Mouse (Mus musculus): ENCODE results near the gene Gimap1.

Gimap1 gene

GRCm38 (mm10) chr6:48747091-48747966, 8.5 kb downstream of the Gimap1 start:
- DNase-seq (ENCODE audit: low read depth, low spot score) = peak; percentile 79
- H3K36me3 ChIP-seq (ENCODE audit: control insufficient read depth, insufficient read depth, low read length, poor library complexity, severe bottlenecking) = peaks cover 13% of the 10 kb centered on the region
- H3K27me3 ChIP-seq (ENCODE audit: control insufficient read depth, insufficient read depth, low read length, poor library complexity, severe bottlenecking) = no peaks in the 10 kb centered on the region

- peaks cover 9% of the 10 kb centered on the region for H3K36me3 ChIP-seq (ENCODE audit: control insufficient read depth, insufficient read depth, low read length, poor library complexity, severe bottlenecking)
- DNase-seq (ENCODE audit: low read depth, low spot score) = no peak
- no peaks in the 10 kb centered on the region for H3K27me3 ChIP-seq (ENCODE audit: control insufficient read depth, insufficient read depth, low read length, poor library complexity, severe bottlenecking)
Observed at GRCm38 (mm10) chr6:48763567-48764270, 24.9 kb downstream of the Gimap1 start.

DNA sequence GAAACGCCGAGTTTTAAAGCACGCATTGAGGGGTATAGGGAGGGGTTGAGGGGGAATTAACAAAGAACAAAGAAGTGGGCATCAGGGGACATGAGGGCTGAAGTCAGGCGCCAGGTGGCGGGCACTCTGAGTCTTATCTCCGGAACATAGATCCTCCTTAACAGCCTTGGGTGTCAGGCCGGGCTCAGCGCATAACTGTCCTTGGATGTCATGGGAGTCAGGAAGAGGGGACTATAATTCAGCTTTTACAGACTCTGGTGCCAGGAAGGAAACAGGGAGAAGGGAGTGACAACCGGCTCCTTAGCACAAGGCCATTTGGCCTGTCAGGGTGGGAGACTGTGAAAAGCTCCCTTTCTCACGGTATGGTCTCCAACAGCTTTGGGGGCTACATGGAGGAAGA, 25.6 kb downstream of the Gimap1 start:
- Histone ChIP-seq H3K36me3 (ENCODE audit: control insufficient read depth, insufficient read depth, low read length, poor library complexity, severe bottlenecking) (peaks cover 9% of the 10 kb centered on the region), H3K27me3 (ENCODE audit: control insufficient read depth, insufficient read depth, low read length, poor library complexity, severe bottlenecking) (no peaks in the 10 kb centered on the region)
- no peak for DNase-seq (ENCODE audit: low read depth, low spot score)

- DNase-seq (ENCODE audit: low read depth, low spot score) = peak; percentile 60
- Histone ChIP-seq H3K27me3 (ENCODE audit: control insufficient read depth, insufficient read depth, low read length, poor library complexity, severe bottlenecking) (no peaks in the 10 kb centered on the region), H3K36me3 (ENCODE audit: control insufficient read depth, insufficient read depth, low read length, poor library complexity, severe bottlenecking) (peaks cover 9% of the 10 kb centered on the region)
Observed at GRCm38 (mm10) chr6:48768178-48768869, 29.5 kb downstream of the Gimap1 start.

DNA sequence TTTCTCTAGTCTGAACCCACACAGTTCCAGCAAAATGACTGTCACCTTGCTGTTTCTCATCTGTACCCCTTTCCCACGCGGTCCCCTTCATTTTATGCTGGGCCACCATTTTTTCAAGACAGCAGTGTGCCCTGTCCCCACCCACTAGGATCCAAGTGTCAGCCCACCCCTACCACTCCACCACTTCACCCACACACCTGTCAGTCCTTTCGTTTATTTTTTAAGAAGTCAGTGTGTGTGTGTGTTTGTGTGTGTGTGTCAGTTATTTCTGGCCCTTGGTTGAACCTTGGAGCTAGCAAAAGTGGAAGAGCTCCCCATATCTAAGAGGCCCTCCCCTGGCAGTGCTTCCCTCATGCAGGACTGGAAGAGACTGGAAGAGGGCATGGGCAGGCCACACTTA, 30.1 kb downstream of the Gimap1 start:
- peaks cover 9% of the 10 kb centered on the region for H3K36me3 ChIP-seq (ENCODE audit: control insufficient read depth, insufficient read depth, low read length, poor library complexity, severe bottlenecking)
- H3K27me3 ChIP-seq (ENCODE audit: control insufficient read depth, insufficient read depth, low read length, poor library complexity, severe bottlenecking) = no peaks in the 10 kb centered on the region
- no peak for DNase-seq (ENCODE audit: low read depth, low spot score)

DNA sequence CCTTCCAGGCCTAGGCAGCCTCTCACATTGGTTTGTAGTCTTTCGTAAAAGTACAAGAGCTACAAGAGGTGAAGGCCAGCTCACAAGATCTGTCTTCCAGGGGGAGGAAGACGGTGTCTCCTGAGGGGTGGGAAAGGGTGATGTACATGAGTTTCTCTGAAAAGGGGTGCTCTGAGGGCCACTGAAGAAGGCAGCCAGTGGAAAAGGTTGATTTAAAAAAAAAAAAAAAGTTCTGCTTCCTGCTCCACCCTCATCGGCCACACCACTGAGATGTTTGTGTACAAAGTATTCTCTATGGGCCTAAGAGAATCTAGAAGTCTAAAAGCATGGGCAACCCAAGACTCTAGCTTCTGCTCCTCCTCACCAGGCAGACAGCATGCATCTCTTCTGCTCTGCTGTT, 31.8 kb downstream of the Gimap1 start, which contains the start of gene Gimap3:
Gene Gimap3 (minus strand): TSS at position 156 of the 400 bp plus-strand sequence.
- Histone ChIP-seq H3K36me3 (ENCODE audit: control insufficient read depth, insufficient read depth, low read length, poor library complexity, severe bottlenecking) (peaks cover 9% of the 10 kb centered on the region), H3K27me3 (ENCODE audit: control insufficient read depth, insufficient read depth, low read length, poor library complexity, severe bottlenecking) (no peaks in the 10 kb centered on the region)
- DNase-seq (ENCODE audit: low read depth, low spot score) = peak; percentile 55

DNA sequence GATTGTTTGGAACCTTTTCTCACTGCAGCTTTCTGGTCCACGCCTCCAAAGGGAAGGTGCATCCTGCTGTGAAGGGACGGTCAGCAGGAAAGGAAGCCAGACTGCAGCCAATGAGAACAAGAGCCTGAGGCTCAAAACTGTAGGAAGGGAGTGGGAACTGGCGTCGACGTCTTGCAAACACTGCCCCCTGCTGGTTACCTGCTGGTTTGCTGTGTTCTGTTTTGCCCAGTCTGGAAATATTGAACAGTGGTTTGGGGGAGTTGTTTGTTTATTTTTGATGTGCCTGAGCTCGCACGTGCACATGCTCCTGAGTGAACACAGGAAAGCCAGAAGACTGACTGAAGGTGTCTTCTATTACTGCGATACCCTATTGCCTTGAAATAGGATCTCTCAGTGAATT, 33.2 kb downstream of the Gimap1 start:
- no peaks in the 10 kb centered on the region for H3K27me3 ChIP-seq (ENCODE audit: control insufficient read depth, insufficient read depth, low read length, poor library complexity, severe bottlenecking)
- DNase-seq (ENCODE audit: low read depth, low spot score) = peak; percentile 87
- peaks cover 3% of the 10 kb centered on the region; the same call in 1 of the 2 replicates for H3K36me3 ChIP-seq (ENCODE audit: control insufficient read depth, insufficient read depth, low read length, poor library complexity, severe bottlenecking)

DNA sequence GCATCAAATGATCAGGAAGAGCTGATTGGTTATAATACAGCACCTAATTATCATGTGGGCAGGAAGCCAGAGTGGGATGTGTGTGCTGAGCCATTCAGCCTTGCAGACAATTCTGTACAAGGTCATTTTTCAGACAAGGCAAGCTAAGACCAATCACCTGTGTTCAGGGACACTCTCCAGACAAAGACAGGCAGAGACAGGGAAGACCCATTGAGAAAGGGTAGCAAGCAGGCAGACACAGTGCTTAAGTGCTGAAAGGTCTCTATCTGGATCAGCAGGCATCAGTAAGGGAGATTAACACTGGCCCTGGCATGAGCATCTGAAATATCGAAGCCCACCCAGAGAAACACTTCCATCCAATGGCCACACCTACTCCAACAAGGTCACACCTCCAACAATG, 45.6 kb downstream of the Gimap1 start:
- Histone ChIP-seq H3K36me3 (ENCODE audit: control insufficient read depth, insufficient read depth, low read length, poor library complexity, severe bottlenecking) (no peaks in the 10 kb centered on the region), H3K27me3 (ENCODE audit: control insufficient read depth, insufficient read depth, low read length, poor library complexity, severe bottlenecking) (no peaks in the 10 kb centered on the region)
- no peak for DNase-seq (ENCODE audit: low read depth, low spot score)

GRCm38 (mm10) chr6:48785189-48785588, 46.3 kb downstream of the Gimap1 start:
- Histone ChIP-seq H3K36me3 (ENCODE audit: control insufficient read depth, insufficient read depth, low read length, poor library complexity, severe bottlenecking) (no peaks in the 10 kb centered on the region), H3K27me3 (ENCODE audit: control insufficient read depth, insufficient read depth, low read length, poor library complexity, severe bottlenecking) (no peaks in the 10 kb centered on the region)
- no peak for DNase-seq (ENCODE audit: low read depth, low spot score)

DNA sequence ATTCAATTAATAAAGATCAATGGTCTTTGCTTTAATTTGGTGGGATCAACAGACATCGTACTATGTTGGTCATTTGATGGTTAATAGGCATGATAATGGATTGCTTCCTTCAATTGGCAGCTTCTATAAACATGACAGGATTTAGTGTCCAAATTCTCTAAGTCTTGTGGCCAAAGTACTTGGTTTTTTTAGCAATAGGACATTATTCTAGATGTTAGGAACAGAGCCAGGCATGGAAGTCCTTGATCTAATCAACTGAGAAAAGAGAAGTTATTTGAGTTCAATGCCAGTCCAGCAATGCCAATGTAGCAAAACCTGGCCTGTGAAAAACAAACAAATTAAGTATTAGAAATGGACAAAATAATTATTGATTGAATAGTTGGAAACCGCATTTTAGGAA, 46.7 kb downstream of the Gimap1 start:
- no peak for DNase-seq (ENCODE audit: low read depth, low spot score)
- Histone ChIP-seq H3K36me3 (ENCODE audit: control insufficient read depth, insufficient read depth, low read length, poor library complexity, severe bottlenecking) (no peaks in the 10 kb centered on the region), H3K27me3 (ENCODE audit: control insufficient read depth, insufficient read depth, low read length, poor library complexity, severe bottlenecking) (no peaks in the 10 kb centered on the region)

DNA sequence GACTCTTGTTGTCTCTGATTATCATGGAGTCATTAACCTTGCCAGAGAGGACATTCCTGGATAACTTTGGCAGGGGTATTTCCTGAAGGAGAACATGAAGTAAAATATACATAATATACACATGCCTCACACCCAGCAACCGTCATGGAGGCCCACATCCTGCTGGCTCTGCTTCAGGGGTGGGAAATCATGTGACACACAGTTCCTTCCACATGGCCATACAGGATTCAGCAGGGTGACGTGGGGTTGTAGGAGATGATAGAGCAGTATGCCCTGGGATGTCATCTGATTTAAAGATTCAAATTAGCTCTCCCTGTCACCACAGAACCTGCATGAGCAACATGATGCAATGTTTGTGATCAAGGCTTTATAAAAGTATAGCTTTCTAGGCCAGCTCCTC, 49.0 kb downstream of the Gimap1 start:
- no peak for DNase-seq (ENCODE audit: low read depth, low spot score)
- Histone ChIP-seq H3K36me3 (ENCODE audit: control insufficient read depth, insufficient read depth, low read length, poor library complexity, severe bottlenecking) (no peaks in the 10 kb centered on the region), H3K27me3 (ENCODE audit: control insufficient read depth, insufficient read depth, low read length, poor library complexity, severe bottlenecking) (no peaks in the 10 kb centered on the region)
